Mouse (Mus musculus) yolk sac, embryonic 10.5 days (tissue): Measurements from ENCODE around the gene Armh2.
"Not testable (repeated sequence)": the region's sequence is repeated elsewhere in the genome, so short reads cannot be mapped to it uniquely, and the experiment has no call there.

Experiments used
- DNase-seq: peaks from one replicate; pipeline ENCODE4 v3.0.0-alpha.2; 2017; ENCODE audit warnings: low spot score

The Armh2 gene

DNA sequence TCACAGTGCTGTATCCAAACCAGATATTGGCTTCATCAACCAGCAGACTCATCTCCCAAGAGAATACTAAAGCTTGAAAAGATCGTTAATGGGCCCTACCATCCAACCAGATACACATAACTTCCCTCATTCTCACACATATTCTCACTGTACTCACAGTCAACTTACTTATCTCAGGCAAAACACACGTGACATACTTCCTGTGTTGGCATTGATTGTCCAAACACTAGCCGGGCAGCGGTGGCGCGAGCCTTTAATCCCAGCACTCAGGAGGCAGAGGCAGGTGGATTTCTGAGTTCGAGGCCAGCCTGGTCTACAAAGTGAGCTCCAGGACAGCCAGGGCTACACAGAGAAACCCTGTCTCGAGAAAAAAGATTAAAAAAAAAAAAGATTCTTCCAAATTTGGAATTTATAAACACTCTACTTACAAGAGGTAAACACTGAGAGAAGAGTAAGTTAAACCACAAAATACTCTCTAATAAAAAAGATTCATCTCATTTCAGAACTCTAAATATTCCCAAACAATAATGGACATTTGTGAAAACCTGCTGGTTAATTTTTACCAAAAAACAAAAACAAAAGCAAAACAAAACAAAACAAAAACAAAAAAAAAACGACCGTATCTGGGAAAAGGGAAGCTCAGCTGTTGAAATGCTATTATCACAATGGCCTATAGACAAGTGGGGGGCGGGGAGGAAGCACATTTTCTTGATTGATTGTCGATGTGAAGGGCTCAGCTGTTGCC lies 17.0 kb downstream of the Armh2 start:
- no peak for DNase-seq

DNA sequence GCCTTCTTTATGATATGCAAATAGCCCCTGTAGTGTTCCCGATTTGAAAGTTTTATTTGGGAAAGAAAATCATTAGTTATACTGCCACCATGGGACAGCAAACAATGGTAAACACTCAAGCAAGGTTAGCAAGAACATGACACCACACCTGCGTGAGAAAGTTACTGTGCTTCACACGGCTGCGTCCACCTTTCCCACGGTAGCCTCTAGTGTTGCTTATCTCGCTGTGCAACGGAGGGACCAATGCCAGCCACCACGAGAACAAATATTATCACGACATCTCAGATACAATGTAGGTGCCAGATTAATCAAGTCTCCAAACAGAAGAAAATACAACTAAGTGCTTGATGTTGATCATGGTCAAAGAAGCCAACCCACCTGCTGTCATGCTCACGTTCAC lies 18.4 kb downstream of the Armh2 start:
- no peak for DNase-seq

DNA sequence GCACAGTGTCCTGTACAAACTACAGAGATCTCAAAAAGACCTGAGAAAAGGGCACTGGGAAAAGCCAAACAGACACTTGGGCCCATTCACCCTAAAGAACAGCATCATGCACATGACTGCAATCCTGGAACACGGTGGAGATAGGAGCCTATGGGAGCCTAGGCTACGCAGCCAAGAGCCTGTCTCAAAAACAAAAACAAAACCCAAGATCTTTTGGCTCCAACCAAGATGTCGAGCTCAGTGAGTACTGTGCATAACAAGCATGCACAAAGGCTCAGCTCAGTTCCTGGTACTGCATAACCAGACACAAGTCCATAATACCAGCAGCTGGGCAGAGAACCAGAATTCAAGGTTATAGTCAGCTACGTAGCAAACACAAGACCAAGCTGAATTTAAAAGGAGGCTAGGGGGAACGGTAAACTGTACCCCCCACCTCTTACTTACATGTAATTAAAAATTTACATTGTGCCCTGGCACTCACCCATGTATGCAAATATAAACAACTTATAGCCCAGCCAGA lies 19.4 kb downstream of the Armh2 start:
- no peak for DNase-seq

DNA sequence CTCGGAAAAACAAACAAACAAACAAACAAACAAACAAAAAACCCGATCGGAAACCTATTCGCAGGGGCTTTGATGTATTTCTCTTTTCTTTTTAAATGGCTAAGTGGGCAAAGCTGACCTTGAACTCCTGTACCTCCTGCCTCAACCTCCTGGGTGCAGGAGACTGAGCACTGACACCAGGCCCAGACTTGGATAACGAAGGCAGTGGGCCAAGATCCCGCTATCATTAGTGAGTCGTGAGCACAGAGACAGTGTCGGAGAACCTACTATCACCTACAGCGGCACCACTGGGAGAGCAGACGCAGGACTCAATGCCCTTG lies 20.0 kb downstream of the Armh2 start:
- no peak for DNase-seq

DNA sequence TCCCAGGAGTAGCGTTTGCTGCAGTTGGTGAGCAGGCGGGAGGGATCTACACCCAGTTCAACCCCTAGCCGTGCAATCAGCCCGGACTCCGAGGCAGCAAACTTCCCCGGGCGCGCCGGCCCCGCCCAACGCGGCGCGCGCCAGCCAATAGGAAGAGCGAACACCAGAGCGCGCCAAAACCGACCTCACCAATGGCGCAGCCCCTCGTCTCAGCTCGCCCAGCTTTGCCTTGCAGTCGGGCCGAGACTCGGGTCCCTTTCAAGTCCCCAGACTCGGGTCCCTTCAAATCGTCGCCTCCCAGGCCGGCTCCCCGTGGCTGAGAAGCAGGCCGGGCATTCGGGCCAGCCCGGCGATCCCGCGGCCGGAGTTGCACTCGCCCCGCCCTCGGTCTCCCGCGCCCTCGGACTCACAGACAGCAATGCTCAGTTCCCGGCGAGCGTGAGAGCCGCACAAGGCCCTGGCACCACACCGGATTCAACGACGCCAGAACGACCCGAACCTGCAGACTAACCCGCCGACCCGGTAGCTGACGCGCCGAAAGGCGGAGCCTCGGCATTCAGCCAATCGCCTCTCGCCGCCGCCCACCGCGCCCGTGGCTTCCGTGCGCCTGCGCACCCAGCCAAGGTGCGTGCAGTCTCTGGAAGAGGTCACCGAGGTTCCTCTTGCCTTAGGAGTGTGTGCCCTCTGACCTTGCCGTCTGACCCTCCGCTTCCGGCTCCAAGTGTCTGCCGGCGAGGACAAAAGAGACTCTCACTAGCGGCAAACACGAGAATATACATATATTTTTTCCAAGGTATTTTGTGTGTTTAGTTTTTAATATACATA lies 20.6 kb downstream of the Armh2 start, which contains the start of gene Gmnn:
Gmnn (minus strand) TSS at position 521 of the 825 bp plus-strand sequence.
- peak; percentile 93 for DNase-seq

DNA sequence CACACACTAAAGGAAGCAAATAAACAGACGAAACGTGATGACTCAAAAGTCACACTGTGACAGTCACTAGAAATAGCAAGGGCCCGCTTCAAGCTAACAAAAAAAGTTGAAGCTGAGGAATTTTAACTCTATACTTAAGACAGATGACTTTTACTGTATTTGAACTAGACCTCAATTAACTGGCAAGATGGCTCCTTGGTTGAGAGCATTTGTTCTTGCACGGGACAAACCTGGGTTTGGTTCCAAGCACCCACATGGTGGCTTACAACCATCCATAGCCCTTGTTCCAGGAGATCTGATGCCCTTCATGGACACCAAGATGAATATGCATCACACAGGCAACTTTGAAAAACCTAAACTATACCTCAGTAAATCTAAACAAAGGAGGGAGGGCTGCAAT lies 21.2 kb downstream of the Armh2 start:
- no peak for DNase-seq

DNA sequence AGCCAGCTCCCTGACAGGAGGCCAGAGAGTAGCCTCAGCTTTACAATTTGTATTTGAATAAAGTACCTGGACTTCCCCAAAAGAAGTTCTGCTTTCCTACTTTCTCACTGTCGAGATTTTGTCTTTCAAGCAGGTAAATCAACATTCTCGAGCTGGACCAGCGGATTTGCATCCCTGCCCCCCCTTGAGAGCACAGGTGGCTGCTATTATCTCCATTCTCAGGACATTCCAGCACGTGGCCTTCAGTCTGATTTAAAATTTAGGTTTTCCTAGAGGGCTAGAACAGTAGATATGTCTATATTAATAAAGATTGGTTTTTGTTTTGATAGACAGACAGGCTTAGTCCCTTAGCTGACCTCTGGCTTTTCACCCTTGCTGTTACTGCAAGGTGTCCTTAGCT lies 26.8 kb downstream of the Armh2 start:
- DNase-seq: not testable (repeated sequence)

DNA sequence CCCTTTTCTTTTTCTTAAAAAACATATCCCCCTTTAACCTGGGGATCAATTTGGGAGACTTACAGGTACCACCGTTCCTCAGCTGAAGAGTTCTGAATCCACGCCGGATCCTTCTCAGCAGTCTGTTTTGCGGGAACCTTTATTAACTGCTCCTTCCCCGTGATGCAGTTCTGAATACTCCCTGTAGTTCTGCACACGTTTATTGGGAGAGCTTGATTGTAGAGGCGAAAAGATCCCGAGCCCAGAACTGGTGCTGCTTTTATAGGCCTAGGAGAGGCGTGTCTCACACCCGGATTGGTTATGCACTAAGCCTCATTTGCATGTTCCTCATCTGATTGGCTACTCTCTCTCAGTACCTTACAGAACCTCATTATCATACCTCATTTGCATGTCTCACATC lies 30.4 kb downstream of the Armh2 start:
- not testable (repeated sequence) for DNase-seq

DNA sequence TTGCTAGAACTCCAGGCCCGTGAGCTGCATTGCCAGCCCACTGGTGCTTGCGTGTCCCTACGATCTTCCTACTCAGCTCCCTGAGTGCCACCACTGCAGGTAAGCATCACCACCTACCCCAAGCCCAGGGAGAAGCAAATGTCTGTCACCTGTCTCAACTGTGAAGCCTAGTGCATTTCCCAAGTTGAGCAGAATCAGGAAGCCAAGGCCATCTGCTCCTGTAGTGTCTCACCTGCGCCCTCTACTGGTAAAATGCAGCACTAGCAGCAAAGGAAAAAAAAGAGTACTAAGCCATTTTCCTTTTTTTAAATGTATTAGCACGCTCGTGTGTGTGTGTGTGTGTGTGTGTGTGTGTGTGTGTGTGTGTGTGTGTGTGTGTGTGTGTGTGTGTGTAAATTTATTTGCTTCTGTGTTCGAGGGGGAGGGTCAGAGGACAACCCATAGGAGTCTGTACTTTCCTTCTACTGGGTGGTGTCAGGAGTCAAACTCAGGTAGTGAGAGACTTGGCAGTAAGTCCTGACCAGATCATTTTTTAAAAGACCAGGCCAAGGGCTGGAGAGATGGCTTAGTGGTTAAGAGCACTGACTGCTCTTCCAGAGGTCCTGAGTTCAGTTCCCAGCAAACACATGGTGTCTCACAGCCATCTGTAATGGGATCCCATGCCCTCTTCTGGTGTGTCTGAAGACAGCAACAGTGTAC lies 35.3 kb downstream of the Armh2 start:
- DNase-seq: peak; percentile 31

DNA sequence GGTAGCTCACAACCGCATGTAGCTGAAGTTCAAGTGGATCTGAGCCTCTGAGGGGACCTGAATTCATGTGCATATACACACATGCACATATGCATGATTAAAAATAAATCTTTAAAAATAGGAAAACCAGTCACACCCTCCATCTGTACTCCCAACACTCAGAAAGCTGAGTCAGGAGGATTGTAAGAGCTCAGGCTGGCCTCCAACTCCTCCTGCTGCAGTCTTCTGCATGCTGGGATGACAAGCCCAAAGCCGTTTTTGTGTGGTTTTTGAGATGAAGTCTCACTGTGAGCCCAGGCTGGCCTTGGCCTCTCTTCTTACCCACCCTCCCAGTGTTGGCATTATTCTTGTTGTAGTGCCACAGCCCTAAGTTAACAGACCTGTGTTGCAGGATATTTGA lies 37.0 kb downstream of the Armh2 start:
- DNase-seq: no peak

DNA sequence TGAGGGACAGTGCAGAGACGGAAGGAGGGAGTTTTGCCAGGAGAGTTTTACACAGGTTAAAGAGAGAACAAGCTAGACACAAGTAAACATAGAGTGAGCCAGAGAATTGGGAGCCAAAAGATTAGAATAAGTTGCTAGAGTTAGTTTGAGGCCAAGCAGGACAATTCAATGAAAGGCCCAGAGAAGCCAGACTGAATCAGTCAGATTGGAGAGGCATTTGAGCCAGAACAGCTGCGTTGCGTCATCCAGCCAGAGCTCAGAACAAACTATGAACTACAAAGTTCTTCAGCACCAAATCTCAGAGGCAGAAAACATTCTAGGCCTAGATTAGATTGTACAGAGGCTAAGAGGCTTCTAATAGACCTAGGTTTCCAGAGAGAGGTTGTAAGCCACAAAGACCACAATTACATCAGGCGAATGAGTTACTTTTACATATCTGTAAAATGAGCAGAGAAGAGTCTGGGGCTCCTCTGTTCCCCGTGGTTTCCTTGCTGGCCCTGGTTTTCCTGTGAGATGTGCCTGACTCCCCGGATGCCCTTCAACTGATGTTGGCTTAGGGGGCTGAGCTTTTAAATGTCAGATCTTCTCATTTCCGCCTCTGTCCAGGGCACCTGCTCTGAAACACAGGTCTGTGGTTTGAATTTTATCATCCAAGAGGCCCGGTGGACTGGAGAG lies 37.8 kb downstream of the Armh2 start:
- DNase-seq: no peak

DNA sequence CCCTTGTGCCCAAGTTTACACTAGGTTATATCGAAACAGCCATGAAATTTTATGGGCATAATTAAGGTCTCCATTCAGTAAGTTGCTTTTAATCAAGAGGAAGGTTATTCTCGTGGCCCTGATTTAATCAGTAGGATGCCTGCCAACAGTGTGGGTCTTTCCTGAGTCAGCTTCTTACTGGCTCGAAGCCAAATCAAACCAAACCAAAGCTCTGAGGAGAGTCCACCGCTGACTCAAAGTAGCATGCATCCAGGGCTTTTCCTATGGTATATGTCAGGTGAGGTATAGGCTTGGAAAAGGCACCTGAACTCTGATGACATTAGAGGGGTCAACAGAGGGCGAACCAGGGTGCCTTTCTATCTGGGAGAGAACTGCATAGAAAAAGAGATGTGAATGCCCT lies 40.9 kb downstream of the Armh2 start:
- DNase-seq: no peak

DNA sequence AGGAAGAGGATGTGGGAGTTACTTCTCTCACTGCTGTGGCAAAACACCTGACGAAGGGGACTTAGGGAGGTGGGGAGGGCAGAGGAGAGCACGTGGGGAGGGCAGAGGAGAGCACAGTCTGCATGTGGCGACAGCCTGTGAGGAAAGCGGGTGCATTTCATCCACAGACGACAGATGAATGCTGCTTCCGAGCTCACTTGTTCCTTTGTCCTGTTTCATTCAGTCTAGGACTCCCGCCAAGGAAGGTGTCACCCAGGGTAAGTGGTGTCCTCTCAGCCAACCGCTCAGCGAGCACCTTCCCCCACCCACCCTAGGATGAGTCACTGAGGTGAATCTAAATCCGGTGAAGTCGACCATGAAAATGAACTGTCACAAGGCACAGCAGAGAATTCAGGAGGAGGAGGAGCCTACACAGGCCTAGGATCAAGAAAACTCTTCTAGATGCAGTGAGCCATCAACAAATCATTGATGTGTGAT lies 45.0 kb downstream of the Armh2 start:
- no peak for DNase-seq

DNA sequence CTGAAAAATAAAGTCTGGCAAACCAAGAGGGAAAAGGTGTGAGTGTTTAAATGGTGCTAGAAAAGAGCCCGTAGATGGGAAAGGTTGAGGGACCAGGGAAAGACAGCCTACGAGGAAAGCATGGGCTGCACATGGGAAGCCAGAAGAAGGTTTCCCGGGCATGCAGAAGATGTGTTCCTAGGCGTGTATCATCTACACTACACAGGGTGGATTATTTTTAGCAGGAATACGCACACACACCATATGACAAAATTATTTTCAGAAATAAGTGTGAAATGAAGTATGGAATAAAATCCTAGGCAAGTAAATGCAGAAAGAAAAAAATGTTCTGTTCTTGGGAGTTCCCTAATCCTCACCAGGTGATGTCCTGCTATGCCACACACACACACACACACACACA lies 46.4 kb downstream of the Armh2 start:
- no peak for DNase-seq

DNA sequence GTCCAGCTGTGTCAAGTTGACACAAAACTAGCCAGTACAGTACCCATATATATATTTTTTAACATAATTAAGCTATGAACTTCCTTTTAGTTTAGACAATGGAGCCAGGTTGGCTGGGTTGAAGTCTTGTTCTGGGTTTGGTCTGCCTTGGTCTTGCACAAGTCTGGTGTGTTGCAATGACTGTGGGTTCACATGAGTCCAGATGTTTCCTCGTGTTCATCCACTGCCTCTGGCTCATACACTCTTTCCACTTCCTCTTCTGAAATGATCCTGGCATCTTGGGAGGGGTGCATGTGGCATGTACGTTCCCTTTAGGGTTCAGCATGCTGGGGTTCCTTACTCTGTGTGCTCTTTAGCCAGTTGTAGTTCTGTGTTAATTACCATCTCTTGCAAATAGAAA lies 50.3 kb downstream of the Armh2 start:
- no peak for DNase-seq

DNA sequence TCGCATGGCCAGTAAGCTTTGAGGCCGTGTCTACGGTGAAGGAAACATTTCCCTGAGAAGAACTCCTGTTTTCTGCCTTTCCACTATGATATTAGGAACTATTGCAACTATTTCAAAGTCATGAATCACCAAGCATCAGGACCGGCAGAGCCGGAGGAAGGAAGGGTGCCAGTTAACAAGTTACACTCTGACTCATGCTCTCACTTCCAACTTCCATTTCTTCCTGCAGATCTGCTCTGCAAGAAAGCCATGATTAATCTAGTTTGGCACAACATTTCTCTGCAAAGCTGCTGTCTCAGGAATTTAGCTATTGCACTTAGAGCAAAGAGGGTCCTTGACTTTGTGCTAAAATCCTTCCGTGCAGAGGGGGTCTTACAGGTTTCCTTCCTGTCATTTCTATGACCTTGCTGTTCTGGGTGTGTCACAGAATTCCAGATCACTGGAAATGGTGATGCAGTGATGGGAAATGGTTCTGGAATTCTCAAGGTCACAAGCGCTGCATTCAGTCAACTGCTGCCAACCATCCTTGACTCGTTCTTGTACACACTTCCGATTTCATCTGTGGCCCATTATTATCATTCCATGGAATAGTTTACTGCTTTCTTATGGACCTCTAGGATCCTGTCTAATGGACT lies 51.5 kb downstream of the Armh2 start:
- no peak for DNase-seq
